Comparison of ENCODE assay signal across 17 mouse cellular contexts in genomic region chr13:95424932-95425331, GRCm38 (mm10). TPM values are rescaled to one million over a fixed set of nuclear protein-coding genes. Genes with fewer than 3 reads are reported as not detected.
DNase-seq lines count a peak whose midpoint lies in the region; ATAC-seq lines count a peak whose summit lies in the region.
"Had no signal": no experiment of that assay in that cellular context is flagged by ENCODE, and none has a peak within 500 bp of the region (broad histone marks: within the 10 kb centered on the region; RNA-seq: fewer than 3 reads in every experiment).

No protein-coding gene starts in this region.

- ATAC-seq in frontal cortex, adult (ENCODE audit: low TSS enrichment), result peak; percentile 93
- ATAC-seq: intestine, embryonic 15.5 days had no signal

- DNase-seq in frontal cortex, postnatal 10 days (ENCODE audit: low spot score in 2 of 2), result no peak
- DNase-seq in layer of hippocampus, adult 18-20 months (ENCODE audit: low spot score in 2 of 2), result peak; percentile 16 to 26
- no peak for DNase-seq in layer of hippocampus, postnatal 14 days (ENCODE audit: low spot score in 2 of 2)
- DNase-seq in 3T3-L1 (ENCODE audit: low read depth, low spot score) (peak; percentile 69), NIH3T3 (ENCODE audit: low read depth) (peak; percentile 51)
- DNase-seq in gastrocnemius, adult 18-20 months (ENCODE audit: low spot score), result no peak
- DNase-seq: adrenal gland, postnatal 10 days; cerebellum, adult 9-10 months; gastrocnemius, adult 2 months; heart, postnatal 4 days; layer of hippocampus, adult 9-11 months; liver; thymus, postnatal 25 days had no signal

RNA-seq across cellular contexts. Expression of gene Crhbp, which starts 19.8 kb away (rescaled TPM):
- total RNA-seq in layer of hippocampus, adult 18-20 months (2021), result 10 to 100 TPM; 24.3 to 25.2 TPM
- total RNA-seq in layer of hippocampus, postnatal 14 days (2021), result 10 to 100 TPM; 16.8 to 17.8 TPM
- not detected for total RNA-seq in gastrocnemius, adult 18-20 months (2021)
- total RNA-seq: adrenal gland, postnatal 10 days; gastrocnemius, adult 2 months; gastrocnemius, postnatal 4 days; heart, postnatal 4 days had no signal

RNA-seq across cellular contexts. Expression of gene Aggf1, which starts 49.8 kb away (rescaled TPM):
- total RNA-seq in layer of hippocampus, adult 18-20 months (2021), result 10 to 100 TPM; 50.4 to 52.2 TPM
- 10 to 100 TPM; 44.1 to 45.5 TPM for total RNA-seq in layer of hippocampus, postnatal 14 days (2021)
- 10 to 100 TPM; 16.5 to 17.7 TPM for total RNA-seq in gastrocnemius, adult 18-20 months (2021)

RNA-seq across cellular contexts. Expression of gene S100z, which starts 53.6 kb away (rescaled TPM):
- total RNA-seq in layer of hippocampus, adult 18-20 months (2021), result not detected
- total RNA-seq in layer of hippocampus, postnatal 14 days (2021), result not detected
- total RNA-seq in gastrocnemius, adult 18-20 months (2021), result under 1 TPM in 1 of 2 experiments, not detected in 1; 0.69 TPM
- total RNA-seq: adrenal gland, postnatal 10 days; gastrocnemius, adult 2 months; heart, postnatal 4 days; left cerebral cortex, adult 8-10 months had no signal

Comparison
In these comparisons a context has a peak if more than half of its experiments do, and no peak if none do; other contexts are left out.
1. DNase-seq: peak in layer of hippocampus, adult 18-20 months (2 of 2), 3T3-L1 (single experiment) and NIH3T3 (single experiment); none in frontal cortex, postnatal 10 days (0 of 2), layer of hippocampus, postnatal 14 days (0 of 2) and gastrocnemius, adult 18-20 months (single experiment).
2. RNA of gene Crhbp, which starts 19.8 kb away (total RNA-seq): 24.3 to 25.2 TPM in layer of hippocampus, adult 18-20 months and 16.8 to 17.8 TPM in layer of hippocampus, postnatal 14 days; not detected in gastrocnemius, adult 18-20 months; every median in the first group is over 10 times any median in the second.